Mouse (Mus musculus) liver, embryonic 14.5 days (tissue): Measurements from ENCODE around the gene Palld. TPM values are rescaled to one million over a fixed set of nuclear protein-coding genes. Genes with fewer than 3 reads are reported as not detected.

Experiments used
- ATAC-seq: fragments of 200-750 bp; cut with Nextera tagmentation; 2 replicates; pipeline ENCODE4 v1.8.0; 2017; ENCODE audit warnings: moderate number of reproducible peaks, mild to moderate bottlenecking, moderate library complexity; ENCODE audit not compliant: insufficient read depth
- DNase-seq, 3 experiments: peaks; one replicate each; pipeline ENCODE4 v3.0.0-alpha.2; 2012 to 2013; ENCODE audit warnings: low read depth in 3 of 3, low spot score in 3 of 3
- H3K27ac ChIP-seq: fragments of 300-500 bp; sonication (generic); 2 replicates; pipeline ENCODE4 v1.5.1; 2014; ENCODE audit warnings: moderate library complexity, mild to moderate bottlenecking, control low read depth, inconsistent platforms
- H3K27me3 ChIP-seq: fragments of 300-500 bp; sonication (generic); 2 replicates; pipeline ENCODE4 v1.6.1; 2014; ENCODE audit warnings: mild to moderate bottlenecking, low read length, moderate library complexity; ENCODE audit not compliant: control insufficient read depth, insufficient read depth
- H3K36me3 ChIP-seq: fragments of 300-500 bp; sonication (generic); replicated peaks from 2 replicates; pipeline ENCODE4 v1.6.1; 2014; ENCODE audit warnings: low read depth; ENCODE audit not compliant: control insufficient read depth, insufficient read depth
- H3K4me1 ChIP-seq, 2 experiments: fragments of 200-500 bp in 1 of 2; fragments of 300-500 bp in 1 of 2; sonication (generic) in 1 of 2; replicated peaks; 2 replicates each; pipeline ENCODE4 v1.6.1; 2012 to 2014; ENCODE audit warnings: antibody characterized with exemption in 1 of 2, inconsistent platforms in 1 of 2, low read length in 1 of 2; ENCODE audit not compliant: control insufficient read depth in 2 of 2, insufficient read depth in 2 of 2
- H3K4me2 ChIP-seq: fragments of 300-500 bp; sonication (generic); 2 replicates; pipeline ENCODE4 v1.6.1; 2014; ENCODE audit warnings: low read depth, mild to moderate bottlenecking, control low read depth, moderate library complexity
- H3K4me3 ChIP-seq, 2 experiments: fragments of 200-500 bp in 1 of 2; fragments of 300-500 bp in 1 of 2; sonication (generic) in 1 of 2; 2 replicates each; pipeline ENCODE4 v1.5.1; 2012 to 2014; ENCODE audit warnings: low read depth in 2 of 2, low read length in 2 of 2, mild to moderate bottlenecking in 2 of 2, control low read depth in 1 of 2, inconsistent platforms in 1 of 2, moderate library complexity in 1 of 2; ENCODE audit not compliant: insufficient read depth in 1 of 2
- H3K9ac ChIP-seq: fragments of 300-500 bp; sonication (generic); replicated peaks from 2 replicates; pipeline ENCODE4 v1.6.1; 2014; ENCODE audit warnings: mild to moderate bottlenecking, control low read depth, moderate library complexity
- H3K9me3 ChIP-seq: fragments of 300-500 bp; sonication (generic); 2 replicates; pipeline ENCODE4 v1.6.1; 2016; ENCODE audit warnings: low read length, mixed read lengths; ENCODE audit not compliant: control insufficient read depth
- CTCF ChIP-seq: IDR thresholded peaks from 2 replicates; pipeline ENCODE4 v1.5.1; 2016; ENCODE audit warnings: antibody characterized with exemption, low read depth, control low read depth
- EP300 ChIP-seq: IDR thresholded peaks from 2 replicates; pipeline ENCODE4 v1.6.1; 2016; ENCODE audit warnings: antibody characterized with exemption, low read depth
- WGBS: fragments of 180-500 bp; shearing (Covaris S2); extraction: QIAGEN DNeasy Blood & Tissue Kit; methylation state at CpG from one replicate; pipeline ENCODE4 v1.1.7; 2014; ENCODE audit not compliant: insufficient replicate concordance; 5-methylcytosine and 5-hydroxymethylcytosine counted together
- polyA plus RNA-seq, 2 experiments: library from polyadenylated mRNA; depleted of rRNA in 1 of 2; stranded (reverse) in 1 of 2; unstranded in 1 of 2; fragments of >200 nt; fragmentation: Nextera tagmentation in 1 of 2; extraction: Ambion mirVana in 1 of 2; gene quantifications; 2 replicates each; pipeline versions ENCODE4 v1.2.1 to v1.2.3; 2012 to 2014

The Palld gene
- polyA plus RNA-seq, 2 experiments, result 1.8 to 2.9 TPM

- DNase-seq, result no peak
- H3K9me3 ChIP-seq, result no peaks in the 10 kb centered on the region
- H3K4me3 ChIP-seq, result no peak overlapping the region
- TF ChIP-seq CTCF (no peak), EP300 (no peak)
- no peak for ATAC-seq
- no peaks in the 10 kb centered on the region for H3K27me3 ChIP-seq
- H3K36me3 ChIP-seq, result no peaks in the 10 kb centered on the region
- no peaks in the 10 kb centered on the region for H3K4me1 ChIP-seq
- H3K9ac ChIP-seq, result no peak overlapping the region
- WGBS, result 64% methylated on average over 10 of the region's 10 CpGs
- H3K27ac ChIP-seq, result no peak overlapping the region
- H3K4me2 ChIP-seq, result no peak overlapping the region
Measured at GRCm38 (mm10) chr8:61921454-61922054, 19.1 kb upstream of the Palld start.

GRCm38 (mm10) chr8:61920389-61920788, 17.9 kb upstream of the Palld start:
- DNase-seq (no peak), ATAC-seq (no peak)
- Histone ChIP-seq H3K27me3 (no peaks in the 10 kb centered on the region), H3K4me1 (no peaks in the 10 kb centered on the region), H3K9ac (no peak overlapping the region), H3K4me3 (no peak overlapping the region), H3K27ac (no peak overlapping the region), H3K4me2 (no peak overlapping the region), H3K9me3 (no peaks in the 10 kb centered on the region), H3K36me3 (no peaks in the 10 kb centered on the region)
- 54% methylated on average over 7 of the region's 7 CpGs for WGBS
- TF ChIP-seq EP300 (no peak), CTCF (no peak)

- H3K27ac ChIP-seq, result no peak overlapping the region
- TF ChIP-seq CTCF (no peak), EP300 (no peak)
- H3K36me3 ChIP-seq, result no peaks in the 10 kb centered on the region
- H3K9ac ChIP-seq, result no peak overlapping the region
- H3K4me1 ChIP-seq, result no peaks in the 10 kb centered on the region
- H3K4me3 ChIP-seq, result no peak overlapping the region
- H3K4me2 ChIP-seq, result no peak overlapping the region
- H3K9me3 ChIP-seq, result no peaks in the 10 kb centered on the region
- WGBS, result 66% methylated on average over 2 of the region's 2 CpGs
- DNase-seq, result no peak
- ATAC-seq, result no peak
- H3K27me3 ChIP-seq, result no peaks in the 10 kb centered on the region
Measured at GRCm38 (mm10) chr8:61919145-61919788, 16.8 kb upstream of the Palld start.

GRCm38 (mm10) chr8:61917287-61917686, 14.8 kb upstream of the Palld start:
- TF ChIP-seq CTCF, result no peak
- no peak for TF ChIP-seq EP300
- Histone ChIP-seq H3K27me3 (no peaks in the 10 kb centered on the region), H3K4me3 (no peak overlapping the region), H3K4me1 (no peaks in the 10 kb centered on the region), H3K9ac (no peak overlapping the region), H3K36me3 (no peaks in the 10 kb centered on the region), H3K27ac (no peak overlapping the region), H3K9me3 (no peaks in the 10 kb centered on the region), H3K4me2 (no peak overlapping the region)
- WGBS, result 76% methylated on average over 4 of the region's 4 CpGs
- no peak for DNase-seq
- no peak for ATAC-seq

GRCm38 (mm10) chr8:61913957-61914356, 11.5 kb upstream of the Palld start:
- Histone ChIP-seq H3K27me3 (no peaks in the 10 kb centered on the region), H3K9me3 (no peaks in the 10 kb centered on the region), H3K27ac (no peak overlapping the region), H3K4me3 (no peak overlapping the region), H3K4me2 (no peak overlapping the region), H3K36me3 (no peaks in the 10 kb centered on the region), H3K9ac (no peak overlapping the region), H3K4me1 (no peaks in the 10 kb centered on the region; a peak in 1 of 4 replicates)
- ATAC-seq (no peak), DNase-seq (no peak)
- WGBS, result 62% methylated on average over 9 of the region's 9 CpGs
- TF ChIP-seq CTCF, result no peak
- TF ChIP-seq EP300, result no peak
